Mouse (Mus musculus) hindbrain, embryonic 14.5 days (tissue): ENCODE results near the gene Flnb. TPM values are rescaled to one million over a fixed set of nuclear protein-coding genes. Genes with fewer than 3 reads are reported as not detected.

Source experiments
- ATAC-seq: fragments of 200-750 bp; cut with Nextera tagmentation; 2 replicates; pipeline ENCODE4 v1.8.0; 2017; ENCODE audit warnings: moderate number of reproducible peaks, mild to moderate bottlenecking, moderate TSS enrichment, moderate library complexity; ENCODE audit not compliant: low FRiP score
- DNase-seq: peaks from one replicate; pipeline ENCODE4 v3.0.0-alpha.2; 2015; ENCODE audit warnings: low spot score
- H3K27ac ChIP-seq: fragments of 300-500 bp; sonication (generic); 2 replicates; pipeline ENCODE4 v1.5.1; 2014; ENCODE audit warnings: mild to moderate bottlenecking, moderate library complexity
- H3K27me3 ChIP-seq: fragments of 300-500 bp; sonication (generic); 2 replicates; pipeline ENCODE4 v1.6.1; 2014; ENCODE audit warnings: mild to moderate bottlenecking, low read length, mixed read lengths; ENCODE audit not compliant: control insufficient read depth, insufficient read depth
- H3K36me3 ChIP-seq: fragments of 300-500 bp; sonication (generic); replicated peaks from 2 replicates; pipeline ENCODE4 v1.6.1; 2014; ENCODE audit not compliant: control insufficient read depth, insufficient read depth
- H3K4me1 ChIP-seq: fragments of 300-500 bp; sonication (generic); replicated peaks from 2 replicates; pipeline ENCODE4 v1.6.1; 2014; ENCODE audit warnings: antibody characterized with exemption, low read length, mixed read lengths; ENCODE audit not compliant: control insufficient read depth, insufficient read depth
- H3K4me2 ChIP-seq: fragments of 300-500 bp; sonication (generic); replicated peaks from 2 replicates; pipeline ENCODE4 v1.6.1; 2014; ENCODE audit warnings: mild to moderate bottlenecking, moderate library complexity
- H3K4me3 ChIP-seq: fragments of 300-500 bp; sonication (generic); replicated peaks from 2 replicates; pipeline ENCODE4 v1.5.1; 2014; ENCODE audit warnings: mild to moderate bottlenecking, low read length
- H3K9ac ChIP-seq: fragments of 300-500 bp; sonication (generic); 2 replicates; pipeline ENCODE4 v1.6.1; 2014
- H3K9me3 ChIP-seq: fragments of 300-500 bp; sonication (generic); 2 replicates; pipeline ENCODE4 v1.6.1; 2016; ENCODE audit warnings: low read length; ENCODE audit not compliant: control insufficient read depth
- WGBS: fragments of 180-500 bp; shearing (Covaris S2); extraction: QIAGEN DNeasy Blood & Tissue Kit; methylation state at CpG from one replicate; pipeline ENCODE4 v1.1.7; 2014; 5-methylcytosine and 5-hydroxymethylcytosine counted together
- polyA plus RNA-seq: library from polyadenylated mRNA; unstranded; fragments of >200 nt; fragmentation: Nextera tagmentation; extraction: Ambion mirVana; gene quantifications from 2 replicates; pipeline ENCODE4 v1.2.1, GENCODE M21; 2014

The Flnb gene
- polyA plus RNA-seq, 1 experiment from 2014 or later: 9.0 TPM

- Histone ChIP-seq H3K36me3 (peaks cover 5% of the 10 kb centered on the region; the same call in 1 of the 2 replicates), H3K4me2 (no peak overlapping the region), H3K27ac (no peak overlapping the region), H3K9ac (no peak overlapping the region), H3K4me3 (no peak overlapping the region), H3K4me1 (no peaks in the 10 kb centered on the region), H3K27me3 (no peaks in the 10 kb centered on the region), H3K9me3 (no peaks in the 10 kb centered on the region)
- ATAC-seq (no peak), DNase-seq (no peak)
- WGBS: 86% methylated on average over 10 of the region's 10 CpGs
Measured at GRCm38 (mm10) chr14:7956427-7956826, 138.7 kb downstream of the Flnb start.

DNA sequence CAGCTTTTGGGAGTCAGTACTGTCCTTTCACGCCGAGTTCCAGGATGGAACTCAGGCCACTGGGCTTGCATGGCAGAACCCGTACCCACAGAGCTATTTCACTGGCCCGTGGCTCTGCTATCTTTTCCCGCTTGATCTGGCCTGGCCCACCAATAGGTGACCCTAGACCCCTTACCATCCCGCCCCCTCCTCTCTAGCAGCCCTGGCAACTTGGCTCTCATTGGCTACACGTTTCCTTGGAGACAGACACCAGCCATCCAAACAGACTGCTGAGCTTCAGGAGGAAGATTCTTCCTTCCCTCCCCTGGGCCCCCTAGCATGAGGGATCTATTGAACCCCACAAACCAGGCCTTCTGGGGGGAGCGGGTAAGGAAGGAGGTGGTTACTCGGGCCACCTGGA is 139.3 kb downstream of the Flnb start, which contains the start of gene Gm45521:
Gene Gm45521 (plus strand): TSS at position 240 of the 400 bp plus-strand sequence.
- no peak within 1 kb of the TSS for H3K4me3 ChIP-seq
- no peaks in the 10 kb centered on the region for H3K36me3 ChIP-seq
- no peaks in the 10 kb centered on the region for H3K4me1 ChIP-seq
- WGBS: 46% methylated on average over 9 of the region's 9 CpGs
- H3K9ac ChIP-seq: no peak within 1 kb of the TSS
- ATAC-seq: no peak
- no peaks in the 10 kb centered on the region for H3K9me3 ChIP-seq
- no peak within 1 kb of the TSS for H3K27ac ChIP-seq
- H3K4me2 ChIP-seq: no peak within 1 kb of the TSS
- no peak for DNase-seq
- no peaks in the 10 kb centered on the region for H3K27me3 ChIP-seq

GRCm38 (mm10) chr14:7960616-7961015 is 142.9 kb downstream of the Flnb start:
- 48% methylated on average over 11 of the region's 11 CpGs for WGBS
- Histone ChIP-seq H3K9ac (no peak overlapping the region), H3K9me3 (no peaks in the 10 kb centered on the region), H3K27ac (no peak overlapping the region), H3K27me3 (no peaks in the 10 kb centered on the region), H3K4me3 (no peak overlapping the region), H3K4me1 (no peaks in the 10 kb centered on the region), H3K36me3 (no peaks in the 10 kb centered on the region), H3K4me2 (no peak overlapping the region)
- peak; percentile 55 for DNase-seq
- peak; percentile 29; the same call in 1 of the 2 replicates for ATAC-seq

DNA sequence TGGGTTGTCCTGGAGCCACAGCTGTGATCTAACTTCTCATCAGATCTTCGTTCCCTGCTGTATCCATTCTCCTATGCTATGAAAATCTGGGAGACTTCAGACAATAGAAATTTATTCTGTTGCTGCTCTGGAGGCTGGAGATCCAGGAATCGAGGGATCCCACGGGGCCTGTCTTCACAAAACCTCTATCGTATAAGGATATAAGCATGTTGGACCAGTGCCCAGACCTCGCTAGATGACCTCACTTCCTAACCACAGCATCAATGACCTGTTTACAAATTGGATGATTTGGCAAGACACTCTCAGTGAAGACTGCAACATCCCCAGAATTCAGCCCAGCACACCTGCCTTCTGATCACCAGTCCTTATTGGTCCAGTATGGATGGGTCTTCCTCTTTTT is 144.0 kb downstream of the Flnb start:
- Histone ChIP-seq H3K27me3 (no peaks in the 10 kb centered on the region), H3K9me3 (no peaks in the 10 kb centered on the region), H3K27ac (no peak overlapping the region), H3K4me1 (no peaks in the 10 kb centered on the region), H3K9ac (no peak overlapping the region), H3K4me3 (no peak overlapping the region), H3K36me3 (no peaks in the 10 kb centered on the region), H3K4me2 (no peak overlapping the region)
- no peak for DNase-seq
- 59% methylated on average over 5 of the region's 5 CpGs for WGBS
- ATAC-seq: no peak

- no peak overlapping the region for H3K27ac ChIP-seq
- no peak for ATAC-seq
- no peak for DNase-seq
- 85% methylated on average over 2 of the region's 2 CpGs for WGBS
- H3K36me3 ChIP-seq: no peaks in the 10 kb centered on the region
- no peak overlapping the region for H3K9ac ChIP-seq
- no peaks in the 10 kb centered on the region for H3K27me3 ChIP-seq
- no peak overlapping the region for H3K4me2 ChIP-seq
- H3K4me3 ChIP-seq: no peak overlapping the region
- H3K4me1 ChIP-seq: no peaks in the 10 kb centered on the region
- H3K9me3 ChIP-seq: no peaks in the 10 kb centered on the region
Measured at GRCm38 (mm10) chr14:7962626-7963025, 144.9 kb downstream of the Flnb start.

DNA sequence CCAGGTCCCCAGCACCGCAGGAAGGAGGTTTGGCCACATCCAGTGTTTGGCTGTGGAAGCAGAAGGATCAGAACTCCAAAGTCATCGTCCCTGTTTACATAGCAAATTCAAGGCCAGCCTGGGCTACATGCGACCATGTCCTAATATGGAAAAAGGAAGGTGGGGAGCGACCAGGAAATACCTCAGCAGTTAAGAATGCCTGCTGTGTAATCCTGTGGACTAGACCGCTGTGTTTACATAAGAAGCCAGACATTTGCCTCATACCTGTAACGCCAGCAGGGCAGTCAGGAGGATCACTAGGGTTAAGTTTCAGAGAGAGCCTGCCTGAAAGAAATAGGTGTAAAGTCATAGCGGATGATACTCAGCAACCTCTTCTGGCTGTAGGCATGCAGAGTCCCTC is 145.4 kb downstream of the Flnb start:
- WGBS: 70% methylated on average over 7 of the region's 7 CpGs
- Histone ChIP-seq H3K4me1 (no peaks in the 10 kb centered on the region), H3K27me3 (no peaks in the 10 kb centered on the region), H3K27ac (no peak overlapping the region), H3K9ac (no peak overlapping the region), H3K9me3 (no peaks in the 10 kb centered on the region), H3K4me3 (no peak overlapping the region), H3K4me2 (no peak overlapping the region), H3K36me3 (no peaks in the 10 kb centered on the region)
- DNase-seq: no peak
- no peak for ATAC-seq

DNA sequence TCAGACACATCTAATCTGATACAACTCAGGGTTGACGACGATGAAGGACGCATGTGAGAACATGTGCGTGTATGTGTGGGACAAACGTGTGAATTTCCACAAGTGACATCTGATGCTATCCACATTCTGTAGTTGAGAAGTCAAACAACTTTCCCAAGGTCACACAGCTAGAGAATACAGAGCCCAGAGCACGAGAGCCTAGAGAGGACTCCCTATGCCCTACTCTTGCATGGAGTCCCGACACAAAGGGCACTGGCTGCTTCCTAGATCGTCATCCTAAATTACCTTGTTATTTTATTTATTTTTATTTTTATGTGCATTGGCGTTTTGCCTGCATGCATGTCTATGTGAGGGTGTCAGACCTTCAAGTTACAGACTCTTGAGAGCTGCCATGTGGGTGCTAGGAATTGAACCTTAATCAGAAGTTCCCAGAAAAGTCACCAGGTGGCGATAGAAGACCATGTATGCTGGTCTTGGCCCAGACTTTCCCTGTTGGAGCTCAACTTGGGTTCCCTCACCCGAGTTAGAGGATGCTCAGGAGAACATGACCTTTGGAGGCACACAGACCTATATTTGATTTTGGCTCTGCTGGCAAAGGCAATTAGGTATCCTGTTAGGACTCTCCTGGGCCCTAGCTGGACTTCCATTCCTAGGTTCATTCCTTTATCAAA is 146.6 kb downstream of the Flnb start:
- Histone ChIP-seq H3K9ac (no peak overlapping the region), H3K4me3 (no peak overlapping the region), H3K9me3 (no peaks in the 10 kb centered on the region), H3K4me2 (no peak overlapping the region), H3K36me3 (no peaks in the 10 kb centered on the region), H3K4me1 (no peaks in the 10 kb centered on the region), H3K27me3 (no peaks in the 10 kb centered on the region), H3K27ac (no peak overlapping the region)
- DNase-seq (peak; percentile 95), ATAC-seq (peak; percentile 74)
- 56% methylated on average over 11 of the region's 11 CpGs for WGBS

DNA sequence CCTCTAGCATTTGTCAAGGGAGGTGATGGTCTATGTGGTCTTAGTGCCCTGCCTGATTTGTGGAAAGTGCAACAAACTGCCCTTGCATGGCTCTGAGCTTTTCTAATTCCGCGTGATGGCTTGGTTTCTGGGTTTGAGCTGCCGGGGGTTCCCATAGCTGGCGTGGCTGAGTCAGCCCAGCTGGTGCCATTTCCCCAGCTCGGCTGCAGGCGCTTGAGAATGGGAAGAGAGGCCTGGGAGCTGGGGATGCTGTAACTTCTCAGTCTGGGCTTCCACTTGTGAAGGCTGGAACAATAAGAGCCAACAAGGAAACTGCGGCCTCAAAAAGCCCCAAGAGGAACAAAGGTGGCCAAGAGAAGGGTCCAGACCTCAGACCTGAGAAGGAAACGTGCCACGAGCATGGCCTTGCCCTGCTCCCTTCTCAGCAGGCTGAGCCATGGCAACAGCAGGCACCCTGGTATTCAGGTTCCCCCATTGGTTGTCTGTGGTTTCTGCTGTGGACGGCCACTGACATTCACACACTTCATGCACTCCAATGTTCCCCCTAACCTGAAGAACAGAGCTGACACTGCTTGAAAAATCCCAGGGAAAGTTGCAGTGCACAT is 154.2 kb downstream of the Flnb start:
- Histone ChIP-seq H3K4me1 (no peaks in the 10 kb centered on the region), H3K27ac (no peak overlapping the region), H3K4me2 (no peak overlapping the region), H3K9ac (no peak overlapping the region), H3K4me3 (no peak overlapping the region), H3K36me3 (no peaks in the 10 kb centered on the region), H3K27me3 (no peaks in the 10 kb centered on the region), H3K9me3 (no peaks in the 10 kb centered on the region)
- ATAC-seq (no peak), DNase-seq (no peak)
- WGBS: 63% methylated on average over 10 of the region's 10 CpGs

DNA sequence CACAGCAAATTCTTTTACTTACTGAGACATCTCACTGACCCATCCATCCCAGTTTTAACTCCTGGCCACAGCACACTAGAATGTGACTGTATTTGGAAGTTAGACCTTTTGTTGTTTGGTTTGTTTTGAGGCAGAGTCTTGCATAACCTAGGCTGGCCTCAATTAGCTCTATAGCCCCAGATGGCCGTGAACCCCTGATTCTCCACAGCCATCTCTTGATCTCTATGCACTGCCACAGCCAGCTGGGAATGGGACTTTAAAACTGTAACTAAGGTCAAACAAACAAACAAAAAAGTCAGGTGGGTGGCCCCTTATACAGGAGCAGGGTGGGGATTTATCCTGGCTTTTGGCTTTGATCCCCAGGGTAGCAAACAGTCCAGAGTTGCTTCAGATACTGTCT is 156.9 kb downstream of the Flnb start:
- no peaks in the 10 kb centered on the region for H3K4me1 ChIP-seq
- no peaks in the 10 kb centered on the region for H3K9me3 ChIP-seq
- H3K9ac ChIP-seq: no peak overlapping the region
- DNase-seq (no peak), ATAC-seq (no peak)
- no peak overlapping the region for H3K4me3 ChIP-seq
- H3K27me3 ChIP-seq: no peaks in the 10 kb centered on the region
- no peak overlapping the region for H3K4me2 ChIP-seq
- no peaks in the 10 kb centered on the region for H3K36me3 ChIP-seq
- 93% methylated on average over 1 of the region's 1 CpGs for WGBS
- H3K27ac ChIP-seq: no peak overlapping the region
